Mouse (Mus musculus): Measurements from ENCODE around the gene Synm. TPM values are rescaled to one million over a fixed set of nuclear protein-coding genes. Genes with fewer than 3 reads are reported as not detected.

Gene Synm
- polyA plus RNA-seq, 1 experiment from 2014 or later, result 10.0 TPM

DNA sequence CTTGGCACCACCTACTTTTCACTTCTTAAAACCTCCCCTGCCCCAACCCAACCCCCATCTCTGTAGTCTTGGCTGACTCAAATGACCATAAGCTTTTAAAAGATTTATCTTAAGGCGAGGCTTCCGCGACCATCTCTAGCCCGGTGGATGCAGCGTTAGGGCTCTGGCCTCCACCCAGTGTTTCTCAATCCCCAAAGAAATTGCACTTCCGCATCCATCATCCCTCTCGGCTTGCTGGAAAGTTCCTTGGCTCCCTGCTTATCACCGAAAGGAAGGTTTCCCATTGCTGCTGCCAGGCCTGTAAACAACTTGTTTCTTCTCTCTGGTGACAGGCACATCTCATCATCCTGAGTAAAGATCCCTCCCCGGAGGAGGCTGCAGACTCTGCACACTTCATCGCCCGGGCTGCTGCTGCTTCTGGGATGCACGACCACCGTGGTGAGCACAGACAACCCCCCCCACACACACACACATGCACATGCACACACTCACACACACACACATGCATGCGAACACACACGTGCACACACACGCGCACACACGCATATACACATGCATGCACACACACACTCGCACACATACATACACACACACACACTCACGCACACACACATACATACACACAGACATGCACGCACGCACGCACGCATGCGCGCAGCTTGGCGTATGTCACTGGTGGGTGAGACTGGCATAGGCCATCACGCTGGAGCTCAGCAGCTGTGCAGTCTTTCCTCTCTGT lies 61.5 kb downstream of the Synm start:
- no peak for ATAC-seq (ENCODE audit: low FRiP score)
- no peaks in the 10 kb centered on the region for H3K9me3 ChIP-seq (replicated peaks)
- H3K9ac ChIP-seq (replicated peaks), result no peak overlapping the region
- no peak overlapping the region for H3K4me3 ChIP-seq (replicated peaks)
- WGBS, result 93% methylated on average over 28 of the region's 28 CpGs
- no peak overlapping the region for H3K4me2 ChIP-seq
- H3K36me3 ChIP-seq, result no peaks in the 10 kb centered on the region
- peaks cover 8% of the 10 kb centered on the region for H3K4me1 ChIP-seq
- no peak overlapping the region for H3K27ac ChIP-seq (replicated peaks)
- H3K27me3 ChIP-seq (replicated peaks), result no peaks in the 10 kb centered on the region

DNA sequence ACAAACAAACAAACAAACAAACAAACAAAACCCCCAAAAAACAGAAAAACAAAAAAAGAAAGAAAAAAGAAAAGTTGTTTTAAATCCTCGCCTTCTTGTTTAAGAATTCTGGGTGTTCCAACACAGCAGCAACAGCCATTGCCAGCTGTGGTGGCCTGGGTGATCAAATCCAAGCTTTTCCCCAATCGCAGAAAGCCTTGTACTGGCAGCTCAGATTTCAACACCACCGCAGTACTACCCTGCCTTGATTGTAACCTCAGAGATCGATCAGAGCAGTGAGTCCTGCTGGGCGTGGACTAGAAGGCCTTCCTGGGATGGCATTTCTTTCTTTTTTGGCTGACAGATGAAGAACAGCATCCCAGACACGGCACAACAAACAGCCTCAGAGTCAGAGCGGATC lies 63.6 kb downstream of the Synm start:
- WGBS, result 87% methylated on average over 7 of the region's 7 CpGs
- H3K4me1 ChIP-seq, result no peaks in the 10 kb centered on the region
- no peaks in the 10 kb centered on the region for H3K36me3 ChIP-seq
- no peaks in the 10 kb centered on the region for H3K27me3 ChIP-seq (replicated peaks)
- no peak overlapping the region for H3K4me2 ChIP-seq
- no peak overlapping the region for H3K9ac ChIP-seq (replicated peaks)
- ATAC-seq (ENCODE audit: low FRiP score), result no peak
- no peak overlapping the region for H3K27ac ChIP-seq (replicated peaks)
- no peaks in the 10 kb centered on the region for H3K9me3 ChIP-seq (replicated peaks)
- H3K4me3 ChIP-seq (replicated peaks), result no peak overlapping the region

DNA sequence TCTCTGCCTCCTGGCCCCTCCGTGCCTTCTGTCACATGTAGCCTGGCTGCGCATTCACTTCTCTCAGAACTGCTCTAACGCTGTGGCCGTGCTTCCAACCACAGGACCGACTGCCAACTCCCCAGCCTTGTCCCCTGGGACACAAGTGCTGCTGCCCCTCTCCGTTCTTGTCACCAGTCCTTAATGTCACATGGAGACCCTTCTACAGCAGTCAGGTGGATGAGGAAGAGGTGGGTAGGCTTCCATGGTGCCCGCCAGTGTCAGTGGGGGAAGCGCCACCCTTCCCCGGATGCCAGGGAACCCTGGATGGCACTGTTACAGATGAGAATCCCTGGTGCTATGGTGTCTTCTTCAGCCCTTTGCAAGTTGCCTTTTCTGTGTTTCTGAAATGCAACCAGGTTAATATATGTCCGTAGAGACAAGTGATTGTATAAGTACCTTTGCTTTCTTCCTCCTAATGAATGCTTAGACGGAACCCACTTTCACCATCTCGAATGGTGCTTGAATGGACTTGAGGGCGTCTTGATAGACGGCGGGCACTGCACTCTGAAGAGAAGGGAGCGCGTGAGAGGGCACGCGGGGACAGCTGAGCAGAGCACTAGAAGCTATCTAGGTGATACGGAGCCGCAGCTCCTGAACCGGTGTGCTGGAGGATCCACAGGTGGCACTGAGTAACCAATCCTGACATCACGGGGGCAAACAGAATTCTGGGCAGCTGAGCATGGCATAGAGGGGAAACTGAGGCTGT lies 66.6 kb downstream of the Synm start:
- Histone ChIP-seq H3K27ac (replicated peaks) (no peak overlapping the region), H3K4me2 (no peak overlapping the region), H3K9me3 (replicated peaks) (no peaks in the 10 kb centered on the region), H3K36me3 (no peaks in the 10 kb centered on the region), H3K9ac (replicated peaks) (no peak overlapping the region), H3K4me1 (no peaks in the 10 kb centered on the region), H3K4me3 (replicated peaks) (no peak overlapping the region), H3K27me3 (replicated peaks) (no peaks in the 10 kb centered on the region)
- no peak for ATAC-seq (ENCODE audit: low FRiP score)
- WGBS, result 91% methylated on average over 23 of the region's 23 CpGs

DNA sequence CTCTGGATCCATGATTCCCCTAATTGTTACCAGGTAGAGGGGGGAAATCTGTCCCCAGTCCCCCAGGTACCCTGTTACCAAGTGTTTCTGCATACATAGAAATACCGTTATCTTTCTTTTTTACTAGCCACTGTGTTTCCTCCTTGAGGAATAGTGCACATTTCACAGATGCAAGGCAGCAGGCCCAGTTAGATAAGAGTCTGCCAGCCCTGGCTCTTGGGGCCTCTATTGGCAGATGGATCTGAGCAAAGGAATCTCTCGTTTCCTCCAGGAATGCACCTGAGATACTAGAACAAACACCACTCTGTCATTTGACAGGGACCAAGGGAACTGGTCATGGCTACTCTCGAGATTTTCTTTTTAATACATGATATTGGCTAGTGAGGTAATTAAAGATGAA lies 67.4 kb downstream of the Synm start:
- no peak overlapping the region for H3K4me3 ChIP-seq (replicated peaks)
- H3K4me1 ChIP-seq, result no peaks in the 10 kb centered on the region
- H3K27ac ChIP-seq (replicated peaks), result no peak overlapping the region
- H3K27me3 ChIP-seq (replicated peaks), result no peaks in the 10 kb centered on the region
- H3K4me2 ChIP-seq, result no peak overlapping the region
- H3K9me3 ChIP-seq (replicated peaks), result no peaks in the 10 kb centered on the region
- WGBS, result 74% methylated on average over 3 of the region's 3 CpGs
- no peak for ATAC-seq (ENCODE audit: low FRiP score)
- no peaks in the 10 kb centered on the region for H3K36me3 ChIP-seq
- no peak overlapping the region for H3K9ac ChIP-seq (replicated peaks)

DNA sequence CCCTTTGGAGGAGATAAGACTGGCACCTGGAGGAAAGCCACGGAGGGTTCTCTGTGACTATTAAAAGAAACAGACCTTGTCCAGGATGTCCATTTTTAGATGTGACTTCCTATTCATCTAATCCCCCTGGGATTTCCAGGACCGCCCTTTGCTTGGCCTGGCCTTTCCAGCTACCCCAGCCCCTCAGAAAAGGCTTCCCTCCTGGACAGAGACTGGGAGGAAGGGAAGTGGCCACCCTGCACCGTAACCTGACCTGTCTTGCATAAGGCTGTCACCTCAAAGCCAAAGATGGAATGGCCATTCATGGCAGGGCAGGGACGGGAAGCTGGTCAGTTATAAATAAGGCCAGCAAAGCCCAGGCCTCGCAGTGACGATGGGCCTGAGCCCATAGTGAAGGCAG lies 68.5 kb downstream of the Synm start:
- Histone ChIP-seq H3K36me3 (no peaks in the 10 kb centered on the region), H3K9me3 (replicated peaks) (no peaks in the 10 kb centered on the region), H3K9ac (replicated peaks) (no peak overlapping the region), H3K4me2 (no peak overlapping the region), H3K27ac (replicated peaks) (no peak overlapping the region), H3K4me1 (no peaks in the 10 kb centered on the region), H3K27me3 (replicated peaks) (no peaks in the 10 kb centered on the region), H3K4me3 (replicated peaks) (no peak overlapping the region)
- WGBS, result 87% methylated on average over 6 of the region's 6 CpGs
- no peak for ATAC-seq (ENCODE audit: low FRiP score)

DNA sequence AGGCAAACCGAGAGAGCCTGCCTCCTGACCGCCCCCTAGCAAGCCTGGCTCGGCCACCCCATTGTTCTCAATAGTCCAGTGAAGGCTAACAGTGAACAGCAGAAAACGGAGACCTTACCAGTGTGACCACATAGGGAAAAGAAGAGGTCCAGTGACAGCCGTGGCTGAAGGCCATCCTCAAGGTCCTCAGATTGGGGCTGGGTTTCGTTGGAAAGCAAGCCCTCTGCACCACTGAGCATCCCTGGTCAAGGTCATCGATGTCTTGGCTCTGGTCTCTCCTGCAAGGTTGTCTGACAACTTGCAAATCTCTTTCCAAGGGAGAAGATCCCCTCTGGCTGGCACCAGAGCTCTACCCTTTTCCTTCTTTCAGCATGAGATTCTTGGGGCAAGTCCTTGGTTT lies 69.7 kb downstream of the Synm start:
- Histone ChIP-seq H3K36me3 (no peaks in the 10 kb centered on the region), H3K4me3 (replicated peaks) (no peak overlapping the region), H3K9me3 (replicated peaks) (no peaks in the 10 kb centered on the region), H3K9ac (replicated peaks) (no peak overlapping the region), H3K27ac (replicated peaks) (no peak overlapping the region), H3K4me2 (no peak overlapping the region), H3K4me1 (no peaks in the 10 kb centered on the region), H3K27me3 (replicated peaks) (no peaks in the 10 kb centered on the region)
- WGBS, result 86% methylated on average over 7 of the region's 7 CpGs
- ATAC-seq (ENCODE audit: low FRiP score), result no peak

DNA sequence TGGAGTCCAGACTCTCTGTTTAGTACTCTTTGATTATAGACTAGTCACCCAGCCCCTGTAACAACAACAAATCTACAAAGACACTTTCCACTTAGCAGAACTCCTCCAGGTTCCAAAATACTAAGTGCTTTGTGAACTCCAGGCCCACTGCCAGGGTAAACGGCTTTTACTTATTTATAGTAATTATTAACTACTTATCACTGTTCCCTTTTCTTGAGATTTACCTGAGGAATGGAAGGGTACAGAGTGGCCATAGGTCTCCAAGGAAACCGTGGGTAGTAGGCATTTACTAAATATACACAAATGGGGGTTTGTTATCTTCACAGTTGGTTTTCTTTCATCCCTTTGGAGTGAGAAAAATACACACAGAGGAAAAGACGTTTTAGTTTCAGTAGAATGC lies 71.3 kb downstream of the Synm start:
- Histone ChIP-seq H3K9me3 (replicated peaks) (no peaks in the 10 kb centered on the region), H3K4me1 (no peaks in the 10 kb centered on the region), H3K27me3 (replicated peaks) (no peaks in the 10 kb centered on the region), H3K9ac (replicated peaks) (no peak overlapping the region), H3K4me2 (no peak overlapping the region), H3K36me3 (no peaks in the 10 kb centered on the region), H3K27ac (replicated peaks) (no peak overlapping the region), H3K4me3 (replicated peaks) (no peak overlapping the region)
- WGBS, result 46% methylated on average over 3 of the region's 3 CpGs
- no peak for ATAC-seq (ENCODE audit: low FRiP score)

DNA sequence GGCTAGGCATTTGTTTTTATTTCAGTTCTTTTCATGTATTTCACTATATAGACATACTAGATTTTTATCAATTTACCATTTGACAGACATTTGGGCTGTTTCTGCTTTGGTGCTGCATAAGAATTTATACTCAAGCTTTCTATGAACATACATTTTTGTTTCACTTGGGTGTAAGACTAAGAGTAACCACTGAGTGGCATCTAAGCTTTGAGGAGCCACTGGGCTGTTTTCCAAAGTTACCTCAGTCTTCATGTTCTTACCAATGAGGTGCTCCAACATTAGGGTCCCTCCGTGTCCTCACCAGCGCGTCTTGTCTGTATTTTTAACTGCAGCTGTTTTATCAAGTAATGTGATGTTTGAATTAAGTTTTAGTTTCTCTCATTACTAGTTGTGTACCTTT lies 73.0 kb downstream of the Synm start:
- no peaks in the 10 kb centered on the region for H3K36me3 ChIP-seq
- no peak overlapping the region for H3K4me2 ChIP-seq
- no peak for ATAC-seq (ENCODE audit: low FRiP score)
- H3K4me3 ChIP-seq (replicated peaks), result no peak overlapping the region
- H3K4me1 ChIP-seq, result no peaks in the 10 kb centered on the region
- H3K27ac ChIP-seq (replicated peaks), result no peak overlapping the region
- no peak overlapping the region for H3K9ac ChIP-seq (replicated peaks)
- no peaks in the 10 kb centered on the region for H3K9me3 ChIP-seq (replicated peaks)
- no peaks in the 10 kb centered on the region for H3K27me3 ChIP-seq (replicated peaks)
- 95% methylated on average over 3 of the region's 3 CpGs for WGBS

DNA sequence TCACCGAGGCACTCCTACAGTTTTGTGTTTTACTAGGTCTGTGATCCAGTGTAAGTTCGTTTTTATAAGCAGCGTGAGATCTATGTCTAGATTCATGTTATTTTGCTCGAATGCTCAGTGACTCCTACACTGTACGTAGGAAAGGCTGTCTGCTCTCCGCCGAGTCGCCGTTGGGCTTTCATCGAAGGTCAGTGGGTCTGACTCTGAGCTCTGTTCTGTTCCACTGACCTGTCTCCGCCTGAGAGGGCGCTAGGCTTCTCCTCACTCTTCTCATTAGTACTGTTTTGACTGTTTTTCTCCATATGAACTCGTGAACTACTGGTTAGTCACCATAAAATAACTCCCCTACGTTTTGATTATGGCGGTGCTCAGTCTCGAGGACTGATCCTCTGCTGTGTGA lies 76.5 kb downstream of the Synm start:
- no peaks in the 10 kb centered on the region for H3K9me3 ChIP-seq (replicated peaks)
- H3K36me3 ChIP-seq, result no peaks in the 10 kb centered on the region
- no peaks in the 10 kb centered on the region for H3K27me3 ChIP-seq (replicated peaks)
- no peak overlapping the region for H3K9ac ChIP-seq (replicated peaks)
- H3K4me2 ChIP-seq, result no peak overlapping the region
- H3K27ac ChIP-seq (replicated peaks), result no peak overlapping the region
- no peaks in the 10 kb centered on the region for H3K4me1 ChIP-seq
- 90% methylated on average over 16 of the region's 16 CpGs for WGBS
- H3K4me3 ChIP-seq (replicated peaks), result no peak overlapping the region
- ATAC-seq (ENCODE audit: low FRiP score), result no peak

DNA sequence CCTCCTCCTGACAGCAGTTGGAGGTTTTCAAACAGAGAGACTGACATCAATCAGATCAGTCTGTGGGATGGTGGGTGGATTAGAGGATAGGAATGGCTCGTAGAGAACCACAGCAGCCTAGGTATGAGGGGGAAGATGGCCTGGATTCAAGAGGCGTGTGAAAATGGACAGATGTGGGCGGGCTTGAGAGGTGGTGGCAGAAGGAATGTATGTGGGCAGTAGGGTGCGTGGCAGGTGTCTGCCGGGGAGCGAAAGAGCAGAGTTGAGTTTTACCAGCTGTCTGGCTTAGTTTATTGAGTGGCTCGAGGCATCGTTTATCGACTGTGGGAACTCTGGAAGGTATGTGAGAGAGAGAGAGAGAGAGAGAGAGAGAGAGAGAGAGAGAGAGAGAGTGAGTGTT lies 78.5 kb downstream of the Synm start:
- no peak overlapping the region for H3K27ac ChIP-seq (replicated peaks)
- H3K4me1 ChIP-seq, result no peaks in the 10 kb centered on the region
- H3K9me3 ChIP-seq (replicated peaks), result no peaks in the 10 kb centered on the region
- H3K4me2 ChIP-seq, result no peak overlapping the region
- H3K9ac ChIP-seq (replicated peaks), result no peak overlapping the region
- no peak overlapping the region for H3K4me3 ChIP-seq (replicated peaks)
- H3K27me3 ChIP-seq (replicated peaks), result no peaks in the 10 kb centered on the region
- 78% methylated on average over 9 of the region's 9 CpGs for WGBS
- ATAC-seq (ENCODE audit: low FRiP score), result no peak
- H3K36me3 ChIP-seq, result no peaks in the 10 kb centered on the region

Data from neural tube, embryonic 15.5 days (tissue).